Mouse (Mus musculus) hindbrain, embryonic 16.5 days (tissue): ENCODE measurements around the gene Hnrnpk. TPM values are rescaled to one million over a fixed set of nuclear protein-coding genes. Genes with fewer than 3 reads are reported as not detected.

Experiments
- ATAC-seq: fragments of 200-750 bp; cut with Nextera tagmentation; 2 replicates; pipeline ENCODE4 v1.8.0; 2017; ENCODE audit warnings: moderate TSS enrichment, moderate library complexity
- H3K27ac ChIP-seq: fragments of 300-500 bp; sonication (generic); 2 replicates; pipeline ENCODE4 v1.5.1; 2014; ENCODE audit warnings: low read depth, mild to moderate bottlenecking, control low read depth, low read length, moderate library complexity
- H3K27me3 ChIP-seq: fragments of 300-500 bp; sonication (generic); replicated peaks from 2 replicates; pipeline ENCODE4 v1.6.1; 2014; ENCODE audit warnings: low read length; ENCODE audit not compliant: control insufficient read depth, insufficient read depth
- H3K36me3 ChIP-seq: fragments of 300-500 bp; sonication (generic); 2 replicates; pipeline ENCODE4 v1.6.1; 2014; ENCODE audit warnings: mild to moderate bottlenecking, low read length, moderate library complexity, mixed read lengths; ENCODE audit not compliant: control insufficient read depth, insufficient read depth
- H3K4me1 ChIP-seq: fragments of 300-500 bp; sonication (generic); 2 replicates; pipeline ENCODE4 v1.6.1; 2014; ENCODE audit warnings: low read depth, low read length; ENCODE audit not compliant: control insufficient read depth, insufficient read depth
- H3K4me2 ChIP-seq: fragments of 300-500 bp; sonication (generic); 2 replicates; pipeline ENCODE4 v1.6.1; 2014; ENCODE audit warnings: mild to moderate bottlenecking, low read length, control low read depth, moderate library complexity
- H3K4me3 ChIP-seq: fragments of 300-500 bp; sonication (generic); 2 replicates; pipeline ENCODE4 v1.5.1; 2014; ENCODE audit warnings: mild to moderate bottlenecking, low read length, control low read depth, moderate library complexity
- H3K9ac ChIP-seq: fragments of 300-500 bp; sonication (generic); 2 replicates; pipeline ENCODE4 v1.6.1; 2014; ENCODE audit warnings: low read depth, mild to moderate bottlenecking, control low read depth, low read length, moderate library complexity
- H3K9me3 ChIP-seq: fragments of 300-500 bp; sonication (generic); 2 replicates; pipeline ENCODE4 v1.6.1; 2014; ENCODE audit warnings: mild to moderate bottlenecking, low read length, moderate library complexity; ENCODE audit not compliant: control insufficient read depth
- WGBS: fragments of 180-500 bp; shearing (Covaris S2); extraction: QIAGEN DNeasy Blood & Tissue Kit; methylation state at CpG from one replicate; pipeline ENCODE4 v1.1.7; 2014; 5-methylcytosine and 5-hydroxymethylcytosine counted together
- polyA plus RNA-seq: library from polyadenylated mRNA; unstranded; fragments of >200 nt; fragmentation: Nextera tagmentation; extraction: Ambion mirVana; gene quantifications from 2 replicates; pipeline ENCODE4 v1.2.1, GENCODE M21; 2015

Gene Hnrnpk
- polyA plus RNA-seq, 1 experiment from 2014 or later: 1,201 TPM

DNA sequence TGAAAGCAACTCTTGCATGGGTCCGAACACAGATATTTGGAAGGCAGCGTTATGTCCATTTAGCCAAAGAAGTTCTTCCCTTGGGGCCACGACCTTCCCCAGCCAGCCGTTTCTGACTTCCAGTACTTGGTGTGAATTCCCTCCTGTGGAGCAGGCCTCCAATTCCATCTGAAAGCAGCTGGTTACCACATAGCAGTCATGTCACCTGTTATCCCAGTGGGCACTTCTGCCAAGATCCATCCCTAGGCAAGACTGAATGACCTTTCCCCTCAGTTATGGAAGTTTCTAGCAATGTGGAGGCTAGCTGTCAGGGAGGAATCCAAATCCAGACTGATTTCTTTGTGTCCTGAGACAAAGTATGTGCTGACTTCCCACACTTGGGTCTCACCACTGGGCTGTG is 17.9 kb upstream of the Hnrnpk start:
- no peaks in the 10 kb centered on the region for H3K27me3 ChIP-seq
- no peak overlapping the region for H3K9ac ChIP-seq
- no peaks in the 10 kb centered on the region for H3K9me3 ChIP-seq
- H3K4me2 ChIP-seq: no peak overlapping the region
- no peaks in the 10 kb centered on the region for H3K36me3 ChIP-seq
- no peak for ATAC-seq
- WGBS: 82% methylated on average over 4 of the region's 4 CpGs
- no peak overlapping the region for H3K4me3 ChIP-seq
- no peaks in the 10 kb centered on the region for H3K4me1 ChIP-seq
- no peak overlapping the region for H3K27ac ChIP-seq

DNA sequence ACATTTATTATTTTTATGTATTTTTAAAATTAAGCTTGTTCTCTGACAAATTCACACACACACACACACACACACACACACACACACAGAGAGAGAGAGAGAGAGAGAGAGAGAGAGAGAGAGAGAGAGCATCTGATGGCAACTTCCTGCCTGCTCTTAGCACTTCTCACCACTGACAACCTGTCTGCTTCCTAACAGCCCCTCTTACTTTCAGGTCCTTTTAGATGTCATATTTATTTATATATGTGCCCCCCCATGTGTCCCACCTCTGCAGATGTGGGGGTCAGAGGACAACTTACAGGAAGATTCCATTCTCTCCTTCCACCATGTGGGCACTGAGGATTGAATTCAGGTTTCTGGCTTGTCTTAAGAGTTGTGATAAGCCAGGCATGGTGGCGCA is 16.1 kb upstream of the Hnrnpk start:
- no peak overlapping the region for H3K9ac ChIP-seq
- H3K9me3 ChIP-seq: no peaks in the 10 kb centered on the region
- H3K27ac ChIP-seq: no peak overlapping the region
- no peaks in the 10 kb centered on the region for H3K36me3 ChIP-seq
- no peaks in the 10 kb centered on the region for H3K4me1 ChIP-seq
- H3K4me2 ChIP-seq: no peak overlapping the region
- WGBS: 97% methylated on average over 1 of the region's 1 CpGs
- no peak overlapping the region for H3K4me3 ChIP-seq
- H3K27me3 ChIP-seq: no peaks in the 10 kb centered on the region
- ATAC-seq: no peak

DNA sequence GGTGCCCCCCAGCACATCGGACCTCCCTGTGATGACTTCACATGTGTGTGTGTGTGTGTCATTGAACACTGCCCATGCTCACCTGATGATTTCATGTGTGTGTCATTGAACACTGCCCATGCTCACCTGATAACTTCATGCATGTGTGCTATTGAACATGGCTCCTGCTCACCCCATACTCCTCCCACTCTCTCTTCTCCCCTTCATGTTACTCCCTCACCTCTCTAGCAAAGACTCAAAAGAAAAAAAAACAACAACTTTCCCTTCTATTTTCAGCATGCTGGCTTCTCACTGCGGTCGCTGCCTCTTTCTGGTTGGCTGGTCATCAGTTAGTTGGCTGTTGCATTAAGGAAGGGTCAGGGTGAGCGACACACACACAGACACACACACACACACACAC is 15.5 kb upstream of the Hnrnpk start:
- 76% methylated on average over 4 of the region's 4 CpGs for WGBS
- Histone ChIP-seq H3K4me1 (no peaks in the 10 kb centered on the region), H3K4me3 (no peak overlapping the region), H3K27ac (no peak overlapping the region), H3K4me2 (no peak overlapping the region), H3K9me3 (no peaks in the 10 kb centered on the region), H3K36me3 (no peaks in the 10 kb centered on the region), H3K9ac (no peak overlapping the region), H3K27me3 (no peaks in the 10 kb centered on the region)
- ATAC-seq: no peak

DNA sequence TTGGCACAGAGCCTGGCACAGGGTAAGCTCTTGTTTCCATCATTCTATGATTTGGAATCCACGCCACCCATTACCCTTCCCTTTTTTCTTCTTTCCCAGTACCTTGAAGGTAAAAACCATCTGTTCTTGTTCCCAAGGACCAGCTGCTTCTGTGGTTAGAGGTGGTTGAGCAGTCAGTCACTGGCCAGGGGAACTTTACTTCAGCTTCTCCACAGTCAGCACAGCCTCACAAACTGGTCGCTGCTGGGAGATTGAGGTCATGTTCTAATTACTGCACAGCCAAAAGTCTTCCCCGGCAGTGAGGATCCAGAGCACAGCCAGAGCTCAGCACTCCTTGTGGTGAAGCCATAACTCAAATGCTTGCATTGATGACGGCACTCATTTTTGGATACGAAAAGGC is 12.7 kb upstream of the Hnrnpk start:
- Histone ChIP-seq H3K27ac (no peak overlapping the region), H3K9me3 (no peaks in the 10 kb centered on the region), H3K4me1 (no peaks in the 10 kb centered on the region), H3K4me2 (no peak overlapping the region), H3K9ac (no peak overlapping the region), H3K27me3 (no peaks in the 10 kb centered on the region), H3K4me3 (no peak overlapping the region), H3K36me3 (no peaks in the 10 kb centered on the region)
- ATAC-seq: no peak
- 84% methylated on average over 5 of the region's 5 CpGs for WGBS

DNA sequence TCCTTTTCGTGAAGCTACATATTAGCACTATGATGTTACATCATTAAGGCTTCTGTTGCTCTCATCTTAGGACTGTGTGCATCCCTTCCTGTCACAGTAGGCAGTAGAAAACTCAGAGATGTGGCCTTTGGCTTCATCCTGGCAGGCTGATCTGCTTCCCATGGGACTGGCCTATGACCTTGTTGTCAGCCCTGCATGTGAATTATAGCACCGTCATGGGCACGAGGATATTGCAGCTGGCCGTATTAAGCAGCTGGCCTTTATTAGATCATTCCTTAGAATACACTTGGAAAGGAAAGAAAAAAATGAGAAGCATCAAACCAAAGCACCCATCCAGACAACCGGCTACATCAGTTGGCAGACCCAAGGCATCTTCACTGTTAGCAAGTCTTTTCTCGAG is 12.2 kb upstream of the Hnrnpk start:
- ATAC-seq: no peak
- no peaks in the 10 kb centered on the region for H3K27me3 ChIP-seq
- peaks cover under 1% of the 10 kb centered on the region for H3K36me3 ChIP-seq
- H3K4me2 ChIP-seq: no peak overlapping the region
- H3K4me3 ChIP-seq: no peak overlapping the region
- no peak overlapping the region for H3K27ac ChIP-seq
- H3K4me1 ChIP-seq: no peaks in the 10 kb centered on the region
- no peaks in the 10 kb centered on the region for H3K9me3 ChIP-seq
- WGBS: 69% methylated on average over 6 of the region's 6 CpGs
- no peak overlapping the region for H3K9ac ChIP-seq

DNA sequence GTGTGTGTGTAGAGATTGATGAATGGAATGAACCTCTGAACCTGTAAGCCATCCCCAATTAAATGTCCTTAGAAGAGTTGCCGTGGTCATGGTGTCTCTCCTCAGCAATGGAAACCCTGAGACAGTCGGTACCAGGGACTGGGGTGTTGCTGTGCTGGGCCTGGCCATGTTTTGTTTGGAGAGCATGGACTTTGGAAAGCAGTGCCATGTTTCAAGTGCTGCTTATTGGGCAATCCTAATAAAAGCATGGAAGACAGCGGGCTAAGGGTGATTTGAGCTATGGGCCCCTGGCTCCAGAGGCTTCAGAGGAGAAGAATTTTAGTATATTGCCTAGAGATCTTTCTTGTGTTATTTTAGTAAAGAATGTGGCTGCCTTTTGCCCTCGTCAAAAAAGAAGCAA is 7.9 kb upstream of the Hnrnpk start:
- H3K27me3 ChIP-seq: no peaks in the 10 kb centered on the region
- ATAC-seq: no peak

DNA sequence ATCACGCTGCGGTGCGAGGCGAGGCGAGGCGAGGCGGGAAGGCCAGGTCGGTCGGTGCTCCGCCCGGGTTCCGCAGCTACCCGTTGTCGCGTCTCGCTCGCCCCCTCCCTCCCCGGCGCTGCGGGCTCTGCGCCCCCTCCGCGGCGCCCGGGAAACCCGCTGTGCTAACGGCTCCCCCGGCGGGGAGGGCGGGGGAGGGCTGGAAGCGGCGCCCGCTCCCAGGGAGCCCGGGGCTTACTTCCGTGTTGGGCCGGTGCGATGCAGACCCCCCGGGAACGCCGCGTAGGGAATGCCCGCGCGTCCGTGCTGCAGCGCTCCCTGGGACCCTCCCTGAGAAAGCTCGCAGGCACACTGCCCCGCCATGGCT is 416 bp downstream of the Hnrnpk start:
- Histone ChIP-seq H3K4me1 (peaks cover 6% of the 10 kb centered on the region), H3K27me3 (no peaks in the 10 kb centered on the region), H3K4me2 (peak overlapping the region; percentile 55), H3K27ac (peak overlapping the region; percentile 97), H3K36me3 (peaks cover 4% of the 10 kb centered on the region; the same call in 1 of the 2 replicates), H3K9me3 (no peaks in the 10 kb centered on the region), H3K9ac (peak overlapping the region; percentile 100), H3K4me3 (peak overlapping the region; percentile 99)
- no peak for ATAC-seq
- WGBS: under 1% methylated on average over 25 of the region's 48 CpGs

More for the DNA sequence above, 7.9 kb upstream of the Hnrnpk start:
- Histone ChIP-seq H3K4me2 (no peak overlapping the region), H3K4me1 (no peaks in the 10 kb centered on the region), H3K36me3 (peaks cover 4% of the 10 kb centered on the region), H3K9me3 (no peaks in the 10 kb centered on the region), H3K4me3 (no peak overlapping the region), H3K9ac (no peak overlapping the region), H3K27ac (no peak overlapping the region)
- WGBS: 95% methylated on average over 4 of the region's 4 CpGs

DNA sequence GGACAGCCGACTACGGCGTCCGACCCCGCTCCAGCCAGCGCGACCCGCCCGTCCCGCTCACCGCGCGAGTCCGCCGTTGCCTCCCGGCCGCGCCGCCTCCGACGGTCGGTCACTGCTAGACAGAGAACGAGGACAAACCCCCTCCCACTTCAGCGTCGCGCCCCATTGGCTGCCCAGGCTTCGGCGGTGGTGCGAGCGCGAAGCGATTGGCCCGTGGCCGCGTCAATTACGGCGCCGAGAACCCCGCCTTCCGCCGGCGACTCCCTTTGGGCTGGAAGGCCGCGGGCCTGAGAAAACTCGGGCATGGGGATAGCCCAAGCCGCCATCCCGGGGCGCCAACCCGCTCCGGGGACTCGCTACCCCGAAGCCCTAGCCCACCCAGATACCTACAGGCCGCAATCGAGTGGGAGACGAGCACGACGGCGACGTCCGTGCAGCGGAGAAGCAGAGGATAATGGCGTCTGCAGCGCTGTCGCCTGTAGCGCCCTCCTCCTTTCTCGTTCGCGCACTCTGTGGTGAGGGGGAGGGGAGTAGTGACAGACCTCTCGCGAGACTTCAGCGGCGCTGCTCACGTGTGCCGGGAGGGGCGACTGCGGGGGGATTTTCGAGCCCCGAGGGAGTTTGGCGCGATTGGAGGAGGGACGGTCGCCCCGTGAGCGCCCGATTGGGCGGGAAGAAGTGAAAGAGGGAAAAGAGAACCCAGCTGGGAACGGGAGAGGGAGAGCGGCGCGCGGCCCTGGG is 970 bp downstream of the Hnrnpk start, which contains the start of gene Rmi1:
Gene Rmi1, plus strand, starts transcription at position 246 of the 741 bp plus-strand sequence.
- H3K36me3 ChIP-seq: peaks cover 10% of the 10 kb centered on the region; the same call in 1 of the 2 replicates
- H3K27ac ChIP-seq: peak within 1 kb of the TSS; percentile 97
- H3K4me1 ChIP-seq: peaks cover 6% of the 10 kb centered on the region
- peak; percentile 96 for ATAC-seq
- H3K27me3 ChIP-seq: no peaks in the 10 kb centered on the region
- H3K4me3 ChIP-seq: peak within 1 kb of the TSS; percentile 99
- H3K9ac ChIP-seq: peak within 1 kb of the TSS; percentile 100
- peak within 1 kb of the TSS; percentile 93 for H3K4me2 ChIP-seq
- 0% methylated on average over 56 of the region's 91 CpGs for WGBS
- H3K9me3 ChIP-seq: no peaks in the 10 kb centered on the region

DNA sequence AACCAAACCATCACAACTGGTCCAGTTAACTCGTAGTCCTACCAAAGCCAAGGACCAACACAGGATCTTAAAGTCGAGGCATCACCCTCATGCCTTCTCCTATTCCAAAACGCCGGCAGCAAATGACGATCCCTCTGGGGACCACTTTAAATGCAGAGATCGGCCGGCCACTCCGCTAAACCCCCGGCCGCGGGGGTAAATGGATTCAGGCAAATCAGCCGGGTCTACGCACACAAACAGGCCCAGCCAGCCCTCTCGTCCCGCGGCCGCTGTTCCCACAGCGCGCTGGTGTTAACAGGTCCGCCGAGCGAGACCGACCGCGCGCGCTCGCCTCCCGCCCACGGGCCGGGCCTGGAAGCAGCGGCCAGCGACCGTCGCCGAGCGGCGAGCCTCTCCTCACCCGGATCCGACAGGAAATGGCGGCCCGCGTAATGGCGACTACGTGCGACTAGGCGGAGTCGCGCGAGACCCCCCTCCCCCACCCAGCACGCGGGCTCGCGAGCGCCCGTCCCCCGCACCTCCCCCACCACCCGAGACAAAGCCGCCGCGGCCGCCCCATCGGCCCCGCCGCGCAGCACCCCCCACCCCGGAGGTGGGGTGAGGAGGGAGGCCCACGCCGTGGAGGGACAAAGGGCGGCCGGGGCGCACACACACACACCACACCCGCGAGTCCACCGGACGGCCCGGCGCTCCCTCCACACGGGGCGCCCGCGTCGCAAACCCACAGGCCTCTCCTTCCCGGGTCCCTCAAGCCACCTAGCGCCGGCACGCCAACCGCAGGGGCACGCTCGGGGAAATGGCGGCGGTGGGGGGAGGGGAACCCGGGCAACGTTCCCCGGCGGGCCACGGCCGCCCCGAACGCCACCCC is 1.8 kb downstream of the Hnrnpk start:
- H3K4me3 ChIP-seq: peak overlapping the region; percentile 99
- H3K36me3 ChIP-seq: peaks cover 12% of the 10 kb centered on the region
- no peaks in the 10 kb centered on the region for H3K9me3 ChIP-seq
- H3K4me1 ChIP-seq: peaks cover 6% of the 10 kb centered on the region
- H3K4me2 ChIP-seq: peak overlapping the region; percentile 93
- peak; percentile 44 for ATAC-seq
- peak overlapping the region; percentile 97 for H3K27ac ChIP-seq
- H3K27me3 ChIP-seq: no peaks in the 10 kb centered on the region
- under 1% methylated on average over 55 of the region's 100 CpGs for WGBS
- H3K9ac ChIP-seq: peak overlapping the region; percentile 100
